Mouse (Mus musculus): ENCODE results near the gene Ccdc28b. TPM values are rescaled to one million over a fixed set of nuclear protein-coding genes. Genes with fewer than 3 reads are reported as not detected.

The Ccdc28b gene
- polyA plus RNA-seq, 1 experiment: 14.1 TPM

DNA sequence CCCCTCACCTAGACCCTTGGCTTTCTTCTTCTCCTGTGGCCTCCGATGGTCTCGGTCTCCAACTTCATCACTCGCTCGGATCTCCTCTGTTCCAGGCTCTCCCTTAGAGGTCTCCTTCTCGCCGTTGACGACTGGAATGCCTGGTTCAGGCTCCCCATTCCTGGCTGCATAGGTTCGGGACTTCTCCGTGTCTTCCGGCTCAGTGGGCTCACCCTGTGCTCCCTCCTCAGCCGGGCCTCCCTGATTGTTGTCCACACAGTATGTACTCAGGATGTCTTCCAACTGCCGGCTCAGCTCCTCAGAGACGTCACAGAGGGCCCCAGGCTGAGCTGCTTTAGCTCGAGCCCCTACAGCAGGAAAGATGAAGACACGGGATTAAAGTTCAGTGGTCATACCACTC lies 15.5 kb upstream of the Ccdc28b start:
- Histone ChIP-seq H3K36me3 (ENCODE audit: control insufficient read depth, insufficient read depth, low read length) (peaks cover 6% of the 10 kb centered on the region), H3K4me1 (ENCODE audit: control insufficient read depth, insufficient read depth, low read length) (peaks cover 12% of the 10 kb centered on the region), H3K4me3 (ENCODE audit: control insufficient read depth, low read depth, low read length) (peak overlapping the region; percentile 4), H3K27me3 (ENCODE audit: control insufficient read depth, insufficient read depth, low read length) (no peaks in the 10 kb centered on the region), H3K27ac (ENCODE audit: control insufficient read depth, insufficient read depth, low read depth, low read length) (0 out of 2 replicates have a peak overlapping the region, but pooled peaks have one; percentile 3)
- no peak for TF ChIP-seq POLR2A (IDR thresholded peaks at IDR 0.05; ENCODE audit: control insufficient read depth, low read depth, low read length)

DNA sequence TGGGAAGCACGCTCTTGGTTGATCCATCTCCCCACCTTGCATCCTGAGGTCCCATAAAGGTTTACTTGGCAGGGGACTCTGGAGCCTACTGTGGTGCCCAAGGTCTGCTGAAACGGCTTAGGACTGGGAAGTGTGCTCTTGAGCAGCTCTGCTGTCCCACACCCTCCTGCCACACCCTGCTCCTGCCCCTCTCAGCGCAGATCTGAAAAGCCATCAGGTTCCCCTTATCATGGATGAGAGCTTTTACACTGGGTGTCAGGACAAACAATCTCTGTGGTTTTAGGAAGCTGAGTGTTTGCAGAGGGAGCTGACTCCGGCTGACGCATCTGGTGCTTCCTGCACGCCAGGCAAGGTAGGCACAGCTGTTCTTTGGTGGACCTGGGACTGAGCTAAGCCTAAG lies 10.1 kb upstream of the Ccdc28b start:
- TF ChIP-seq POLR2A (IDR thresholded peaks at IDR 0.05; ENCODE audit: control insufficient read depth, low read depth, low read length) (no peak), CTCF (IDR thresholded peaks at IDR 0.05; ENCODE audit: control insufficient read depth, insufficient read depth, insufficient replicate concordance, low read depth, low read length) (no peak)
- Histone ChIP-seq H3K36me3 (ENCODE audit: control insufficient read depth, insufficient read depth, low read length) (peaks cover 8% of the 10 kb centered on the region), H3K27me3 (ENCODE audit: control insufficient read depth, insufficient read depth, low read length) (no peaks in the 10 kb centered on the region), H3K4me3 (ENCODE audit: control insufficient read depth, low read depth, low read length) (no peak overlapping the region), H3K27ac (ENCODE audit: control insufficient read depth, insufficient read depth, low read depth, low read length) (no peak overlapping the region), H3K4me1 (ENCODE audit: control insufficient read depth, insufficient read depth, low read length) (no peaks in the 10 kb centered on the region)

DNA sequence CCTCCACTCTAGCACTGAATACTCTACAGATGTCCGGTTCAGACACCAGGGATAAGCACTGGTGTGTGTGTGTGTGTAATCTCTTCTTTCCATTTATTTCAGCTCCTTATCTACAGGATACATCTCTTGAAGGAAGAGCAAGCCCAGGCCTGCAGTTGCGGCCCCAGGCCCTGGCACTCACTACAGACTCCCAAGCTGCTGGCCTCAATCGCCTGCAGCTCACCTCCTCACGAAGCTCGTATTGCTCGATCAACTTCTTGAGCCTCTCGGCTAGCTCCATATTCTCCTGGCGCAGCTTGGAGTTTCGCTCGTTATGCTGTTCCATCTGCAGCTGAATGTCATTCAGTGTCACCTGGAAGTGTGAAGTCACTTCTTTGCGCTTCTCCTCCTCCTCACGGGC lies 8.1 kb upstream of the Ccdc28b start:
- H3K36me3 ChIP-seq (ENCODE audit: control insufficient read depth, insufficient read depth, low read length): peaks cover 8% of the 10 kb centered on the region
- H3K27me3 ChIP-seq (ENCODE audit: control insufficient read depth, insufficient read depth, low read length): no peaks in the 10 kb centered on the region
- no peak overlapping the region for H3K4me3 ChIP-seq (ENCODE audit: control insufficient read depth, low read depth, low read length)
- no peak for TF ChIP-seq CTCF (IDR thresholded peaks at IDR 0.05; ENCODE audit: control insufficient read depth, insufficient read depth, insufficient replicate concordance, low read depth, low read length)
- no peak for TF ChIP-seq POLR2A (IDR thresholded peaks at IDR 0.05; ENCODE audit: control insufficient read depth, low read depth, low read length)
- H3K4me1 ChIP-seq (ENCODE audit: control insufficient read depth, insufficient read depth, low read length): no peaks in the 10 kb centered on the region
- no peak overlapping the region for H3K27ac ChIP-seq (ENCODE audit: control insufficient read depth, insufficient read depth, low read depth, low read length)

DNA sequence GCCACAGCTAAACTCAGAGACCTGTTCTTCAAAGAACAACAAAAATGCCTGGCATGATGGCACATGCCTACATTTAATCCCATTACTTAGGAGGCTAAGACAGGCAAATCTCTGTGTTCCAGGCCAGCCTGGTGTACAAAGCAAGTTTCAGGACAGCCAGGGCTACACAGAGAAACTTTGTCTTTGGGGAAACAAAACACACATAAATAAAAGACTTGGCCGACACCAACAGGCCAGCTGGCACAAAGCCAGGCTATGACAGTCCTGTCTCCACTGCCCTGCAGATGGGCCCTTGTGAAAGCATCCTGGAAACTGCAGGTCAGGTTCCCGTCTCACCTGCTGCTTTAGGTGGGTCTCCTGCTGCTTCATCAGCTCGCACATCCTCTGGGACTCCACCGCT lies 7.2 kb upstream of the Ccdc28b start:
- Histone ChIP-seq H3K27me3 (ENCODE audit: control insufficient read depth, insufficient read depth, low read length) (no peaks in the 10 kb centered on the region), H3K36me3 (ENCODE audit: control insufficient read depth, insufficient read depth, low read length) (peaks cover 8% of the 10 kb centered on the region), H3K4me1 (ENCODE audit: control insufficient read depth, insufficient read depth, low read length) (no peaks in the 10 kb centered on the region), H3K27ac (ENCODE audit: control insufficient read depth, insufficient read depth, low read depth, low read length) (no peak overlapping the region), H3K4me3 (ENCODE audit: control insufficient read depth, low read depth, low read length) (no peak overlapping the region)
- TF ChIP-seq POLR2A (IDR thresholded peaks at IDR 0.05; ENCODE audit: control insufficient read depth, low read depth, low read length) (no peak), CTCF (IDR thresholded peaks at IDR 0.05; ENCODE audit: control insufficient read depth, insufficient read depth, insufficient replicate concordance, low read depth, low read length) (no peak)

DNA sequence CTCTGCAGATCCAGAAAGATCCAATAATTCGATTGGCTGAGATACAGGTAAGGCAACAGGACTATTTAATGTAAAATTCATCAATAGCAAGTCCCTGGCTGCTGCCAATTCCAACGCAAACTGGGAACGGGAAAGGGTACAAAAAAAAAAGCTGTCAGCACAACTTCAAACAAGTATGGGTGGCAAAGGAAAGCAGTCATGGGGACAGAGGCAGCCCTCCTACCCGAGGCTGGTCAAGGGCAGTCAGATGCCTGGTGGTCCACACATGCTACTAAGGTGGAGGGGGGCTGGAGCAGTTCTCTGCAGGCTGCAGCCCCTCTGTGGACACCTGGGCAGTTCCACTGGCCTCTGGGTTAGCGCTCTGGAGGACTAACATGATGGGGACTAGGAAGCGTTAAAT lies 2.3 kb upstream of the Ccdc28b start:
- TF ChIP-seq POLR2A (IDR thresholded peaks at IDR 0.05; ENCODE audit: control insufficient read depth, low read depth, low read length) (no peak), CTCF (IDR thresholded peaks at IDR 0.05; ENCODE audit: control insufficient read depth, insufficient read depth, insufficient replicate concordance, low read depth, low read length) (no peak)
- Histone ChIP-seq H3K4me3 (ENCODE audit: control insufficient read depth, low read depth, low read length) (no peak overlapping the region), H3K36me3 (ENCODE audit: control insufficient read depth, insufficient read depth, low read length) (no peaks in the 10 kb centered on the region; the same call in 1 of the 2 replicates), H3K27ac (ENCODE audit: control insufficient read depth, insufficient read depth, low read depth, low read length) (no peak overlapping the region), H3K27me3 (ENCODE audit: control insufficient read depth, insufficient read depth, low read length) (no peaks in the 10 kb centered on the region), H3K4me1 (ENCODE audit: control insufficient read depth, insufficient read depth, low read length) (peaks cover 18% of the 10 kb centered on the region)

DNA sequence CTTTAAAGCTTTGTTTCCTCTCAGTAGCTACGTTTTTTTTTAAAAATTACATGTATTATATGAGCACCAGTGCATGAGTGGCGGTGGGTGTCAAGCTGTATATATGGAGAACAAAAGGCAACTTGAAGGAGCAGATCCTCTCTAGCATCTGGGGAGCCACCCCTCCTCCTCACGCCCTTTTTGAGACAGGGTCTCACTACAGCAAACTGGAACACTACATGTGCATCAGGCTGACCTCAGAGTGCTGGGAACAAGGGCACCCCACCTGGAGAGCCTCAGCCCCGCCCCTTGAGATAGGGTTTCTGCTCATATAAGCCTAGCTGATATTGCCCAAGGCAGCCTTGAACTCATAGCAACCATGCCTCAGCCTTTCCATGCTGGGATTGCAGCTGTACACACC lies 1.7 kb upstream of the Ccdc28b start:
- no peaks in the 10 kb centered on the region for H3K27me3 ChIP-seq (ENCODE audit: control insufficient read depth, insufficient read depth, low read length)
- TF ChIP-seq CTCF (IDR thresholded peaks at IDR 0.05; ENCODE audit: control insufficient read depth, insufficient read depth, insufficient replicate concordance, low read depth, low read length) (no peak), POLR2A (IDR thresholded peaks at IDR 0.05; ENCODE audit: control insufficient read depth, low read depth, low read length) (no peak)
- H3K27ac ChIP-seq (ENCODE audit: control insufficient read depth, insufficient read depth, low read depth, low read length): no peak overlapping the region
- no peak overlapping the region for H3K4me3 ChIP-seq (ENCODE audit: control insufficient read depth, low read depth, low read length)
- no peaks in the 10 kb centered on the region; the same call in 1 of the 2 replicates for H3K36me3 ChIP-seq (ENCODE audit: control insufficient read depth, insufficient read depth, low read length)
- H3K4me1 ChIP-seq (ENCODE audit: control insufficient read depth, insufficient read depth, low read length): peaks cover 23% of the 10 kb centered on the region

DNA sequence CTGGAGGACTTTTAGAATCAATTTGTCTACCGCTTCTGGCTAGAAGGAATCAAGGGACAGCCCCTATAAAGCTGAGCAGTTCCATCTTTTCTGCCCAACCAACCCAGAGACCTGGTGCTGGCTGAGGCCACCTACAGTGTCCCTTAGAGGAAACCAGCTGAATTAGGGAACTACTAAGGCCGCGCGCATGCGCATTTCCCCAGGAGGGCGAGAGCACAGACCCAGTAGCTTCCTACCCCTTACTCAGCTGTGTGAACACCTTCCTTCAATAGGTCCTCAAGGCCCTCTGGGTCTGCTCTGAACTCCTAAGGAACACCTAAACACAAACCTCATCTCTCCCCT lies 1.3 kb upstream of the Ccdc28b start:
- H3K27me3 ChIP-seq (ENCODE audit: control insufficient read depth, insufficient read depth, low read length): no peaks in the 10 kb centered on the region
- peaks cover 23% of the 10 kb centered on the region for H3K4me1 ChIP-seq (ENCODE audit: control insufficient read depth, insufficient read depth, low read length)
- peak overlapping the region; percentile 26 for H3K4me3 ChIP-seq (ENCODE audit: control insufficient read depth, low read depth, low read length)
- no peak for TF ChIP-seq CTCF (IDR thresholded peaks at IDR 0.05; ENCODE audit: control insufficient read depth, insufficient read depth, insufficient replicate concordance, low read depth, low read length)
- TF ChIP-seq POLR2A (IDR thresholded peaks at IDR 0.05; ENCODE audit: control insufficient read depth, low read depth, low read length): no peak
- H3K27ac ChIP-seq (ENCODE audit: control insufficient read depth, insufficient read depth, low read depth, low read length): peak overlapping the region; percentile 78
- no peaks in the 10 kb centered on the region; the same call in 1 of the 2 replicates for H3K36me3 ChIP-seq (ENCODE audit: control insufficient read depth, insufficient read depth, low read length)

Data from testis, adult 2 months (tissue).